ENCODE assay signal across 13 mouse cellular contexts in genomic region chr7:132067511-132067910, GRCm38 (mm10).
"Had no signal": no experiment of that assay in that cellular context is flagged by ENCODE, and none has a peak within 500 bp of the region (broad histone marks: within the 10 kb centered on the region; RNA-seq: fewer than 3 reads in every experiment).

No protein-coding gene starts in this region.

- DNase-seq: kidney, adult 9 months; kidney, postnatal 14 days; kidney, postnatal 4 days; liver, embryonic 13.5 days; lung, adult 2 months; lung, postnatal 14 days; lung, postnatal 4 days; midbrain, embryonic 14.5 days; right cerebral cortex, postnatal 14 days; right cerebral cortex, postnatal 4 days; thymus, adult 2 months; thymus, postnatal 14 days; thymus, postnatal 4 days had no signal
